Mouse (Mus musculus): ENCODE results near the gene Fbxo40.

GRCm38 (mm10) chr16:36921067-36921613 lies 69.1 kb downstream of the Fbxo40 start:
- no peak for TF ChIP-seq POLR2A (IDR thresholded peaks at IDR 0.05; ENCODE audit: low read depth, low read length)
- TF ChIP-seq CTCF (IDR thresholded peaks at IDR 0.05; ENCODE audit: extremely low read depth, insufficient read length, insufficient replicate concordance, low read depth, low read length): no peak

Data from small intestine, adult 2 months (tissue).